Mouse (Mus musculus): ENCODE results near the gene Chil5.
A peak's percentile ranks its signal among the peaks of the same experiment; 100 is the strongest.
"Not testable (repeated sequence)": the region's sequence is repeated elsewhere in the genome, so short reads cannot be mapped to it uniquely, and the experiment has no call there.

Gene Chil5

GRCm38 (mm10) chr3:106032781-106033180 is at the start of gene Chil5:
Gene Chil5, minus strand, starts transcription at chr3:106032814.
- no peak for DNase-seq

- DNase-seq: no peak
Observed at GRCm38 (mm10) chr3:106074824-106075223, 42.2 kb upstream of the Chil5 start.

GRCm38 (mm10) chr3:106070994-106071393 is 38.4 kb upstream of the Chil5 start:
- no peak for DNase-seq

- peak; percentile 8 to 14 for DNase-seq
Observed at GRCm38 (mm10) chr3:106067707-106068106, 35.1 kb upstream of the Chil5 start.

GRCm38 (mm10) chr3:106057966-106058365 is 25.4 kb upstream of the Chil5 start:
- DNase-seq: no peak

GRCm38 (mm10) chr3:106051896-106052295 is 19.3 kb upstream of the Chil5 start:
- DNase-seq: no peak

- DNase-seq: no peak
Observed at GRCm38 (mm10) chr3:106040306-106040705, 7.7 kb upstream of the Chil5 start.

- no peak for DNase-seq
Observed at GRCm38 (mm10) chr3:106024135-106024534, 8.5 kb downstream of the Chil5 start.

GRCm38 (mm10) chr3:106021840-106022239 is 10.8 kb downstream of the Chil5 start:
- no peak for DNase-seq

GRCm38 (mm10) chr3:106014546-106014945 is 18.1 kb downstream of the Chil5 start, which contains the start of gene Pifo:
Gene Pifo, minus strand, starts transcription at chr3:106014646.
- DNase-seq: no peak

GRCm38 (mm10) chr3:106003360-106003759 is 29.3 kb downstream of the Chil5 start:
- DNase-seq: not testable (repeated sequence)

GRCm38 (mm10) chr3:106001416-106002370 is 30.9 kb downstream of the Chil5 start:
- DNase-seq: peak; percentile 26 to 46

- DNase-seq: no peak
Observed at GRCm38 (mm10) chr3:106000707-106001375, 31.8 kb downstream of the Chil5 start.

- DNase-seq: no peak
Observed at GRCm38 (mm10) chr3:105994730-105995129, 37.9 kb downstream of the Chil5 start.

- peak in 1 of 2 experiments; percentile 35 for DNase-seq
Observed at GRCm38 (mm10) chr3:105991653-105992283, 40.8 kb downstream of the Chil5 start.

- not testable (repeated sequence) for DNase-seq
Observed at GRCm38 (mm10) chr3:105989611-105990010, 43.0 kb downstream of the Chil5 start.

- no peak for DNase-seq
Observed at GRCm38 (mm10) chr3:105974174-105974573, 58.4 kb downstream of the Chil5 start.

GRCm38 (mm10) chr3:105973411-105973810 is 59.2 kb downstream of the Chil5 start, which contains the start of gene Ovgp1:
Gene Ovgp1, plus strand, starts transcription at chr3:105973711.
- DNase-seq: no peak

- DNase-seq: no peak
Observed at GRCm38 (mm10) chr3:105971831-105972446, 60.7 kb downstream of the Chil5 start.

Data from thymus, postnatal 36 days (tissue).